In genomic region chr6:39573791-39574554, GRCm38 (mm10) we compare ENCODE assay signal across 8 mouse cellular contexts. TPM values are rescaled to one million over a fixed set of nuclear protein-coding genes. Genes with fewer than 3 reads are reported as not detected.
DNase-seq lines count a peak whose midpoint lies in the region; ATAC-seq lines count a peak whose summit lies in the region.

Gene Adck2, plus strand, starts transcription at chr6:39573873.

- no peaks in the 10 kb centered on the region; the same call in 1 of the 2 replicates for H3K36me3 ChIP-seq in embryonic facial prominence, embryonic 11.5 days (replicated peaks; ENCODE audit: control insufficient read depth, insufficient read depth, low read depth, low read length)
- no peaks in the 10 kb centered on the region for H3K36me3 ChIP-seq in limb, embryonic 11.5 days (ENCODE audit: control insufficient read depth, insufficient read depth, low read length)
- H3K36me3 ChIP-seq in midbrain, embryonic 13.5 days, result peaks cover 17% of the 10 kb centered on the region

- no peaks in the 10 kb centered on the region for H3K27me3 ChIP-seq in embryonic facial prominence, embryonic 11.5 days (ENCODE audit: control insufficient read depth, insufficient read depth, low read length)
- no peaks in the 10 kb centered on the region for H3K27me3 ChIP-seq in limb, embryonic 11.5 days (ENCODE audit: control insufficient read depth, insufficient read depth, low read length)
- H3K27me3 ChIP-seq in midbrain, embryonic 13.5 days, result no peaks in the 10 kb centered on the region

- H3K9me3 ChIP-seq in embryonic facial prominence, embryonic 11.5 days (replicated peaks; ENCODE audit: control insufficient read depth, low read length), result no peaks in the 10 kb centered on the region
- H3K9me3 ChIP-seq in limb, embryonic 11.5 days (ENCODE audit: control insufficient read depth, low read length), result no peaks in the 10 kb centered on the region
- no peaks in the 10 kb centered on the region for H3K9me3 ChIP-seq in midbrain, embryonic 13.5 days

- peak; percentile 53 to 70 for DNase-seq in urinary bladder, adult 18-20 months (ENCODE audit: low spot score in 2 of 2)
- no peak for DNase-seq in urinary bladder, postnatal 10 days (ENCODE audit: low spot score)
- DNase-seq in embryonic facial prominence, embryonic 11.5 days (ENCODE audit: low spot score), result peak; percentile 89
- peak; percentile 98 for DNase-seq in heart, adult 11 months
- peak; percentile 83 for DNase-seq in kidney, adult 18-20 months
- peak; percentile 83 for DNase-seq in limb, embryonic 11.5 days (ENCODE audit: low spot score)
- DNase-seq in spleen, adult 12 weeks (ENCODE audit: low spot score), result peak; percentile 68

- peak within 1 kb of the TSS; percentile 87 for H3K4me3 ChIP-seq in embryonic facial prominence, embryonic 11.5 days (ENCODE audit: low read depth, low read length)
- peak within 1 kb of the TSS; percentile 82 for H3K4me3 ChIP-seq in limb, embryonic 11.5 days (ENCODE audit: low read depth, low read length)
- peak within 1 kb of the TSS; percentile 68 for H3K4me3 ChIP-seq in midbrain, embryonic 13.5 days (replicated peaks)

- peak; percentile 92 for ATAC-seq in embryonic facial prominence, embryonic 11.5 days (replicated peaks; ENCODE audit: insufficient number of reproducible peaks, low FRiP score, low TSS enrichment, low read depth)
- peak; percentile 91 for ATAC-seq in limb, embryonic 11.5 days (ENCODE audit: insufficient number of reproducible peaks, low FRiP score, low TSS enrichment, low read depth)
- peak; percentile 99 for ATAC-seq in midbrain, embryonic 13.5 days

- WGBS in embryonic facial prominence, embryonic 11.5 days, result under 1% methylated on average over 49 of the region's 49 CpGs
- under 1% methylated on average over 49 of the region's 49 CpGs for WGBS in limb, embryonic 11.5 days
- under 1% methylated on average over 49 of the region's 49 CpGs for WGBS in midbrain, embryonic 13.5 days

- H3K4me2 ChIP-seq in embryonic facial prominence, embryonic 11.5 days (ENCODE audit: low read depth, low read length), result peak within 1 kb of the TSS; percentile 59
- H3K4me2 ChIP-seq in limb, embryonic 11.5 days (ENCODE audit: low read depth, severe bottlenecking), result peak within 1 kb of the TSS; percentile 82
- H3K4me2 ChIP-seq in midbrain, embryonic 13.5 days (replicated peaks), result peak within 1 kb of the TSS; percentile 84

- H3K9ac ChIP-seq in embryonic facial prominence, embryonic 11.5 days (replicated peaks; ENCODE audit: low read length), result peak within 1 kb of the TSS; percentile 85
- H3K9ac ChIP-seq in limb, embryonic 11.5 days (ENCODE audit: low read length), result peak within 1 kb of the TSS; percentile 67
- H3K9ac ChIP-seq in midbrain, embryonic 13.5 days (replicated peaks), result peak within 1 kb of the TSS; percentile 89

- H3K27ac ChIP-seq in embryonic facial prominence, embryonic 11.5 days (replicated peaks; ENCODE audit: low read depth, low read length), result peak within 1 kb of the TSS; percentile 83
- peak within 1 kb of the TSS; percentile 44; the same call in 1 of the 2 replicates for H3K27ac ChIP-seq in limb, embryonic 11.5 days (replicated peaks; ENCODE audit: low read depth, low read length)
- H3K27ac ChIP-seq in midbrain, embryonic 13.5 days, result peak within 1 kb of the TSS; percentile 96

- H3K4me1 ChIP-seq in embryonic facial prominence, embryonic 11.5 days (ENCODE audit: control insufficient read depth, insufficient read depth, low read length), result peaks cover 3% of the 10 kb centered on the region; the same call in 1 of the 2 replicates
- 0 out of 2 replicates have a peak, but pooled peaks cover 2% of the 10 kb centered on the region for H3K4me1 ChIP-seq in limb, embryonic 11.5 days (ENCODE audit: control insufficient read depth, insufficient read depth, low read length)
- peaks cover 16% of the 10 kb centered on the region for H3K4me1 ChIP-seq in midbrain, embryonic 13.5 days (replicated peaks)

RNA-seq across cellular contexts. Expression of gene Adck2, which starts in this region (rescaled TPM):
- 25.1 and 26.7 TPM in 2 replicates for polyA plus RNA-seq in embryonic facial prominence, embryonic 11.5 days (2014; fragmentation: Nextera tagmentation; extraction: Ambion mirVana)
- polyA plus RNA-seq in limb, embryonic 11.5 days (2014; fragmentation: Nextera tagmentation; extraction: Ambion mirVana), result 24.1 and 27.3 TPM in 2 replicates
- 41.8 and 45.7 TPM in 2 replicates for polyA plus RNA-seq in midbrain, embryonic 13.5 days (2015; fragmentation: Nextera tagmentation; extraction: Ambion mirVana)

Comparison
In these comparisons a context has a peak if more than half of its experiments do, and no peak if none do; other contexts are left out.
1. H3K27ac ChIP-seq: peak in every context shown above with its lines; median percentile 96 in midbrain, embryonic 13.5 days; 83 in embryonic facial prominence, embryonic 11.5 days; 44 in limb, embryonic 11.5 days.